Mouse (Mus musculus) monocyte, adult 5-6 weeks (primary cell): ENCODE results near the gene Fam19a3. TPM values are rescaled to one million over a fixed set of nuclear protein-coding genes. Genes with fewer than 3 reads are reported as not detected.

ENCODE experiments used
- ATAC-seq: fragments of 153-309, 156-312 bp; replicated peaks from 2 replicates; pipeline ENCODE4 v1.8.0; 2017; ENCODE audit warnings: mild to moderate bottlenecking; ENCODE audit not compliant: low TSS enrichment, insufficient number of reproducible peaks, severe bottlenecking, poor library complexity, low FRiP score
- total RNA-seq: library from RNA; stranded (forward); fragments of 200-1000, 200-491, 200-594 nt; gene quantifications from 3 replicates; pipeline ENCODE4 v1.2.3, GENCODE M21; 2017

Fam19a3 gene
- total RNA-seq, 1 experiment from 2014 or later, result 1.9 TPM

GRCm38 (mm10) chr3:104793871-104794828, 12.5 kb upstream of the Fam19a3 start:
- ATAC-seq, result peak; percentile 38; the same call in 1 of the 2 replicates

- no peak for ATAC-seq
Measured at GRCm38 (mm10) chr3:104792360-104793270, 11.0 kb upstream of the Fam19a3 start.

GRCm38 (mm10) chr3:104791671-104792070, 10.0 kb upstream of the Fam19a3 start:
- no peak for ATAC-seq

GRCm38 (mm10) chr3:104791017-104791416, 9.4 kb upstream of the Fam19a3 start:
- ATAC-seq, result no peak

- ATAC-seq, result no peak
Measured at GRCm38 (mm10) chr3:104790401-104790937, 8.8 kb upstream of the Fam19a3 start.

GRCm38 (mm10) chr3:104789822-104790221, 8.2 kb upstream of the Fam19a3 start:
- no peak for ATAC-seq

- no peak for ATAC-seq
Measured at GRCm38 (mm10) chr3:104789312-104789605, 7.6 kb upstream of the Fam19a3 start.

- ATAC-seq, result no peak
Measured at GRCm38 (mm10) chr3:104788561-104789311, 7.1 kb upstream of the Fam19a3 start.

GRCm38 (mm10) chr3:104788075-104788474, 6.4 kb upstream of the Fam19a3 start, which contains the start of gene Rhoc:
TSS of gene Rhoc (plus strand) at chr3:104788375.
- ATAC-seq, result no peak

- ATAC-seq, result no peak
Measured at GRCm38 (mm10) chr3:104785284-104785683, 3.6 kb upstream of the Fam19a3 start.

- no peak for ATAC-seq
Measured at GRCm38 (mm10) chr3:104783971-104784500, 2.4 kb upstream of the Fam19a3 start.

- ATAC-seq, result no peak
Measured at GRCm38 (mm10) chr3:104782061-104782681, 531 bp upstream of the Fam19a3 start.

GRCm38 (mm10) chr3:104780561-104781420, 849 bp downstream of the Fam19a3 start, which contains the start of gene Ppm1j:
TSS of gene Ppm1j (plus strand) at chr3:104781056.
- peak; percentile 37; the same call in 1 of the 2 replicates for ATAC-seq

GRCm38 (mm10) chr3:104779949-104780348, 1.7 kb downstream of the Fam19a3 start:
- no peak for ATAC-seq

- ATAC-seq, result no peak
Measured at GRCm38 (mm10) chr3:104777342-104777741, 4.3 kb downstream of the Fam19a3 start.

- no peak for ATAC-seq
Measured at GRCm38 (mm10) chr3:104773301-104773700, 8.3 kb downstream of the Fam19a3 start.

- ATAC-seq, result no peak
Measured at GRCm38 (mm10) chr3:104771460-104771859, 10.2 kb downstream of the Fam19a3 start.
